Mouse (Mus musculus): ENCODE results near the gene Lysmd4.
A peak's percentile ranks its signal among the peaks of the same experiment; 100 is the strongest.

Gene Lysmd4

DNA sequence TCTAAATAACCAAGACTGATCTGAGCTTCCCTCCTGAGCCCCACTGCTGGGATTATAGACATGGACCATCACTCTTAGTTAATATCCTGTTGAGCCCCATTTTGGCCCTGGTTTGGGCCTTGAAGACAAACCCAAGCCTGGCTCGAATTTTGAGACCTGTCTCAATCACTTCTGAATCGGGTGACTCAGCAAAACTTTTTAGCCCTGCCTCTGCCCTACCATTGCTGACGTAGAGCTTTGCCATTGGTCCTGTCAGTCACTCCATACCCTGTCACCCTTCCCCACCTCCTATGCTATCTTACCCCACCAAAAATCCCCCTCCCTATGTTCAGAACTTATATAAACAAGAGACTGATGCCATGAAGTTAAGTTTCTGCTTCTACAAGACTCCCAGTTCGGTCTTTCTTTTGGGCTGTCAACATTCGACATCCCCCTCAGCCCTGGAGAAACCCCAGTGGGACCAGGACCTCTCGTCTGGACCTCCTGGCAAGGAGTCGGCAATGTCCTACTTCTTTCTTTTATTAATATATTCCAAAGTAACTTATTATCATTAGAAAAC, 119.8 kb downstream of the Lysmd4 start:
- peak; percentile 27 for DNase-seq (ENCODE audit: low read depth)

DNA sequence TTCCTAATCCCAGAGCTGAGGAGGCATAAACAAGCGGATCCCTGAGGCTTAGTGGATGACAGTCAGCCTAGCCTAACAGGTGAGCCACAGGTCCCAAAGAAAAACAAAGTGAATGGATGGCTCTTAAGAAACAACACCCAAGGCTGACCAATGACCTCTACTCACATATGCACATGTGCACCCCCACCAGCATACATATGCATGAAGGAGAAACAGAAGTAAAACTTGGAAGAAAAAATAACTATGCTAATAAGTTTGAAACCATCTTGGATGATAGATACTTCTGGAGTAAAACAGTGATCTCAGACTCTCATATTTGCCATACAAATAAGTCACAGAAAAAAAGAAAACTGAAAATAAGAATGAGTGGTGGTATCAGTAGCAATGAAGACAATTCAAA, 122.1 kb downstream of the Lysmd4 start:
- DNase-seq (ENCODE audit: low read depth), result no peak

GRCm38 (mm10) chr7:67352989-67353388, 130.6 kb downstream of the Lysmd4 start:
- no peak for DNase-seq (ENCODE audit: low read depth)

- DNase-seq (ENCODE audit: low read depth), result no peak
Observed at GRCm38 (mm10) chr7:67353667-67354066, 131.3 kb downstream of the Lysmd4 start.

DNA sequence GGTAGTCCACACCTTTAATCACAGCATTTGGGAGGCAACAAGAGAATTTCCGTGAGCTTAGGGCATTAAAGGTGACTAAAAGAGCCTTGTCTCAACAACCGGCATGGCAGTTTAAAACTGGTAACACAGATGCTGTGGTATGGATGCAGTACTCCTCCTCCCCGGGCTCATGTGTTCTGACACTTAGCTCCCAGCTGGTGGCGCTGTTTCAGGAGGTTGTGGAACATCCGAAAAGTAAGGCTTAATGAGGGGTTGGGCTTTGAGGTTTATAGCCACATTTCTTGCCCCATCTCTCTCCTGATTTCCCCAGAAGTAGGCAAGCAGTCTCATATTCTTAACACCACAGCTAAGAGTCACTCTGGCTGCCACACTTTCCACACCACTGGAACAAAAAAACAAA, 133.5 kb downstream of the Lysmd4 start:
- no peak for DNase-seq (ENCODE audit: low read depth)

All from c-Kit-positive CD71-positive TER-119-negative erythroid progenitor cells, embryonic 14.5 days (primary cell).